In genomic region chr11:100200104-100200820, GRCm38 (mm10) we compare ENCODE assay signal across 10 mouse cellular contexts. TPM values are rescaled to one million over a fixed set of nuclear protein-coding genes. Genes with fewer than 3 reads are reported as not detected.
A peak's percentile ranks its signal among the peaks of the same experiment; 100 is the strongest.
DNase-seq lines count a peak whose midpoint lies in the region; ATAC-seq lines count a peak whose summit lies in the region.
"Had no signal": no experiment of that assay in that cellular context is flagged by ENCODE, and none has a peak within 500 bp of the region (broad histone marks: within the 10 kb centered on the region; RNA-seq: fewer than 3 reads in every experiment).

No protein-coding gene starts in this region.

- H3K9me3 ChIP-seq in forebrain, embryonic 11.5 days (ENCODE audit: control insufficient read depth, low read length): no peaks in the 10 kb centered on the region
- H3K9me3 ChIP-seq in forebrain, embryonic 12.5 days: no peaks in the 10 kb centered on the region
- H3K9me3 ChIP-seq in liver, embryonic 11.5 days (ENCODE audit: control insufficient read depth, low read length): no peaks in the 10 kb centered on the region
- H3K9me3 ChIP-seq: heart, embryonic 15.5 days; neural tube, embryonic 13.5 days had no signal

- H3K27ac ChIP-seq in forebrain, embryonic 11.5 days (ENCODE audit: low read depth, low read length): no peak overlapping the region
- H3K27ac ChIP-seq in forebrain, embryonic 12.5 days: no peak overlapping the region
- no peak overlapping the region for H3K27ac ChIP-seq in liver, embryonic 11.5 days (ENCODE audit: low read depth, low read length)
- H3K27ac ChIP-seq: heart, embryonic 15.5 days; neural tube, embryonic 13.5 days had no signal

- no peaks in the 10 kb centered on the region for H3K4me1 ChIP-seq in forebrain, embryonic 11.5 days (replicated peaks; ENCODE audit: control insufficient read depth, insufficient read depth, low read length)
- H3K4me1 ChIP-seq in forebrain, embryonic 12.5 days: no peaks in the 10 kb centered on the region
- H3K4me1 ChIP-seq in liver, embryonic 11.5 days (replicated peaks; ENCODE audit: control insufficient read depth, insufficient read depth, low read length): no peaks in the 10 kb centered on the region
- H3K4me1 ChIP-seq: heart, embryonic 15.5 days; neural tube, embryonic 13.5 days had no signal

- ATAC-seq in forebrain, embryonic 11.5 days (replicated peaks; ENCODE audit: low FRiP score): no peak
- ATAC-seq in forebrain, embryonic 12.5 days (ENCODE audit: low FRiP score): no peak
- ATAC-seq in liver, embryonic 11.5 days (replicated peaks; ENCODE audit: low FRiP score): no peak
- no peak for ATAC-seq in erythroblast, adult 5-6 weeks (replicated peaks; ENCODE audit: low FRiP score, poor library complexity, severe bottlenecking)

- no peaks in the 10 kb centered on the region for H3K36me3 ChIP-seq in forebrain, embryonic 11.5 days (ENCODE audit: control insufficient read depth, insufficient read depth, low read length)
- H3K36me3 ChIP-seq in forebrain, embryonic 12.5 days (replicated peaks): no peaks in the 10 kb centered on the region
- H3K36me3 ChIP-seq in liver, embryonic 11.5 days (ENCODE audit: control insufficient read depth, insufficient read depth, low read length): no peaks in the 10 kb centered on the region
- H3K36me3 ChIP-seq: heart, embryonic 15.5 days; neural tube, embryonic 13.5 days had no signal

- DNase-seq in forebrain, embryonic 11.5 days (ENCODE audit: low spot score): peak; percentile 60
- DNase-seq in liver: peak; percentile 29
- no peak for DNase-seq in liver, embryonic 11.5 days (ENCODE audit: low spot score)
- DNase-seq in adrenal gland, postnatal 36 days: peak; percentile 7 to 24
- DNase-seq in layer of hippocampus, adult 9-11 months: peak; percentile 39
- DNase-seq in retina, embryonic 14.5 days (ENCODE audit: low spot score): peak; percentile 31

- H3K9ac ChIP-seq in forebrain, embryonic 11.5 days (ENCODE audit: low read length): no peak overlapping the region
- H3K9ac ChIP-seq in forebrain, embryonic 12.5 days: no peak overlapping the region
- no peak overlapping the region for H3K9ac ChIP-seq in liver, embryonic 11.5 days (ENCODE audit: low read depth, low read length)
- H3K9ac ChIP-seq: heart, embryonic 15.5 days; neural tube, embryonic 13.5 days had no signal

- H3K4me3 ChIP-seq in forebrain, embryonic 11.5 days (ENCODE audit: low read depth, low read length): no peak overlapping the region
- no peak overlapping the region for H3K4me3 ChIP-seq in forebrain, embryonic 12.5 days (replicated peaks)
- H3K4me3 ChIP-seq in liver, embryonic 11.5 days (ENCODE audit: low read depth, low read length): no peak overlapping the region
- H3K4me3 ChIP-seq: heart, embryonic 15.5 days; neural tube, embryonic 13.5 days had no signal

- WGBS in forebrain, embryonic 11.5 days: 49% methylated on average over 8 of the region's 8 CpGs
- 46% methylated on average over 8 of the region's 8 CpGs for WGBS in forebrain, embryonic 12.5 days
- 42% methylated on average over 8 of the region's 8 CpGs for WGBS in liver, embryonic 11.5 days

- H3K4me2 ChIP-seq in forebrain, embryonic 11.5 days (ENCODE audit: low read depth, low read length, severe bottlenecking): no peak overlapping the region
- H3K4me2 ChIP-seq in forebrain, embryonic 12.5 days: no peak overlapping the region
- no peak overlapping the region for H3K4me2 ChIP-seq in liver, embryonic 11.5 days
- H3K4me2 ChIP-seq: heart, embryonic 15.5 days; neural tube, embryonic 13.5 days had no signal

- no peaks in the 10 kb centered on the region for H3K27me3 ChIP-seq in forebrain, embryonic 11.5 days (ENCODE audit: control insufficient read depth, insufficient read depth, low read length)
- H3K27me3 ChIP-seq in forebrain, embryonic 12.5 days: no peaks in the 10 kb centered on the region; the same call in 1 of the 2 replicates
- H3K27me3 ChIP-seq in liver, embryonic 11.5 days (replicated peaks; ENCODE audit: control insufficient read depth, insufficient read depth, low read length): no peaks in the 10 kb centered on the region
- H3K27me3 ChIP-seq: neural tube, embryonic 13.5 days had no signal

RNA-seq across cellular contexts. Expression of gene Krt14, which starts 7.1 kb away (rescaled TPM):
- polyA plus RNA-seq in forebrain, embryonic 11.5 days (2014; fragmentation: Nextera tagmentation; extraction: Ambion mirVana): 1.6 and 1.7 TPM in 2 replicates
- 5.1 and 7.0 TPM in 2 replicates for polyA plus RNA-seq in forebrain, embryonic 12.5 days (2016; fragmentation: Nextera tagmentation; extraction: Ambion mirVana)
- polyA plus RNA-seq in liver, embryonic 11.5 days (2014; fragmentation: Nextera tagmentation; extraction: Ambion mirVana): 2.1 and 2.3 TPM in 2 replicates
- under 1 TPM; 0.23 to 0.36 TPM for total RNA-seq in adrenal gland, postnatal 36 days (2021)
- total RNA-seq in erythroblast, adult 5-6 weeks (2015; ENCODE audit: low replicate concordance): not detected in 2 replicates
- not detected in 2 replicates for total RNA-seq in erythroblast, adult 5-6 weeks (2017; ENCODE audit: low replicate concordance)

RNA-seq across cellular contexts. Expression of gene Krt9, which starts 7.2 kb away (rescaled TPM):
- not detected in 2 replicates for polyA plus RNA-seq in forebrain, embryonic 11.5 days (2014; fragmentation: Nextera tagmentation; extraction: Ambion mirVana)
- not detected in 2 replicates for polyA plus RNA-seq in forebrain, embryonic 12.5 days (2016; fragmentation: Nextera tagmentation; extraction: Ambion mirVana)
- polyA plus RNA-seq in liver, embryonic 11.5 days (2014; fragmentation: Nextera tagmentation; extraction: Ambion mirVana): not detected in 2 replicates
- not detected for total RNA-seq in adrenal gland, postnatal 36 days (2021)
- total RNA-seq in erythroblast, adult 5-6 weeks (2015; ENCODE audit: low replicate concordance): not detected in 2 replicates
- 0.28 TPM in 1 of 2 replicates, not detected in the other for total RNA-seq in erythroblast, adult 5-6 weeks (2017; ENCODE audit: low replicate concordance)
- polyA plus RNA-seq: heart, embryonic 15.5 days; neural tube, embryonic 13.5 days had no signal

RNA-seq across cellular contexts. Expression of gene Krt16, which starts 48.4 kb away (rescaled TPM):
- polyA plus RNA-seq in forebrain, embryonic 11.5 days (2014; fragmentation: Nextera tagmentation; extraction: Ambion mirVana): not detected in 2 replicates
- not detected in 2 replicates for polyA plus RNA-seq in forebrain, embryonic 12.5 days (2016; fragmentation: Nextera tagmentation; extraction: Ambion mirVana)
- polyA plus RNA-seq in liver, embryonic 11.5 days (2014; fragmentation: Nextera tagmentation; extraction: Ambion mirVana): not detected in 2 replicates
- total RNA-seq in adrenal gland, postnatal 36 days (2021): not detected
- total RNA-seq in erythroblast, adult 5-6 weeks (2015; ENCODE audit: low replicate concordance): not detected in 2 replicates
- total RNA-seq in erythroblast, adult 5-6 weeks (2017; ENCODE audit: low replicate concordance): not detected in 2 replicates
- polyA plus RNA-seq: heart, embryonic 15.5 days; neural tube, embryonic 13.5 days had no signal

RNA-seq across cellular contexts. Expression of gene Krt19, which starts 51.8 kb away (rescaled TPM):
- 3.0 and 4.0 TPM in 2 replicates for polyA plus RNA-seq in forebrain, embryonic 11.5 days (2014; fragmentation: Nextera tagmentation; extraction: Ambion mirVana)
- 2.0 and 2.7 TPM in 2 replicates for polyA plus RNA-seq in forebrain, embryonic 12.5 days (2016; fragmentation: Nextera tagmentation; extraction: Ambion mirVana)
- polyA plus RNA-seq in liver, embryonic 11.5 days (2014; fragmentation: Nextera tagmentation; extraction: Ambion mirVana): 9.6 and 12.4 TPM in 2 replicates
- total RNA-seq in adrenal gland, postnatal 36 days (2021): 1 to 10 TPM; 3.9 to 6.8 TPM
- not detected in 2 replicates for total RNA-seq in erythroblast, adult 5-6 weeks (2015; ENCODE audit: low replicate concordance)
- total RNA-seq in erythroblast, adult 5-6 weeks (2017; ENCODE audit: low replicate concordance): not detected in 2 replicates
